Mouse (Mus musculus): Measurements from ENCODE around the gene Slc46a1. TPM values are rescaled to one million over a fixed set of nuclear protein-coding genes. Genes with fewer than 3 reads are reported as not detected.

Slc46a1 gene
- polyA plus RNA-seq, 1 experiment from 2014 or later: 19.0 TPM

DNA sequence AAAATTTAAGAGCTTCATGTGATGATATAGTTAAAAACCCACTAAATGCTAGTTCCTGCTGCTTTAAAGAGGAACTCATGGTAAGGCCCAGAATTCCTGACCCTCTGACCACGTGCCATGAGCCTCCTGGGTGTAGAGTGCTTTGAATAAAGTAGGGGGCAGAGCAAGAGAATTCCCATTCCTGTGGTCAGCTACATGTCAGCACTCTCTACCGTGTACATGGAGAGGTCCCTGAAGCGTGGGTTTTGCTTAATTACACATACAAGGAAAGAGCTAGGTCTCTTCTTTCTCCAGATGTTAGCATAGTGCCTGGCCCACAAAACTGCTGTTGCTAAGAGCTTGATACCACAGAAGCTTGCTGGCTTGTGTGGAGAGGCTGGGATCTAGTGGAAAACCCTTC is 39.9 kb downstream of the Slc46a1 start:
- H3K9ac ChIP-seq: no peak overlapping the region
- no peak overlapping the region for H3K4me2 ChIP-seq (replicated peaks)
- ATAC-seq (ENCODE audit: insufficient number of reproducible peaks, low FRiP score, low TSS enrichment, low read depth): peak; percentile 73; the same call in 1 of the 2 replicates
- 66% methylated on average over 3 of the region's 3 CpGs for WGBS
- no peaks in the 10 kb centered on the region for H3K4me1 ChIP-seq
- H3K27ac ChIP-seq (replicated peaks): no peak overlapping the region
- no peaks in the 10 kb centered on the region for H3K9me3 ChIP-seq (replicated peaks)
- H3K4me3 ChIP-seq (replicated peaks): no peak overlapping the region
- peaks cover 24% of the 10 kb centered on the region for H3K36me3 ChIP-seq
- H3K27me3 ChIP-seq: peaks cover 5% of the 10 kb centered on the region; the same call in 1 of the 2 replicates

DNA sequence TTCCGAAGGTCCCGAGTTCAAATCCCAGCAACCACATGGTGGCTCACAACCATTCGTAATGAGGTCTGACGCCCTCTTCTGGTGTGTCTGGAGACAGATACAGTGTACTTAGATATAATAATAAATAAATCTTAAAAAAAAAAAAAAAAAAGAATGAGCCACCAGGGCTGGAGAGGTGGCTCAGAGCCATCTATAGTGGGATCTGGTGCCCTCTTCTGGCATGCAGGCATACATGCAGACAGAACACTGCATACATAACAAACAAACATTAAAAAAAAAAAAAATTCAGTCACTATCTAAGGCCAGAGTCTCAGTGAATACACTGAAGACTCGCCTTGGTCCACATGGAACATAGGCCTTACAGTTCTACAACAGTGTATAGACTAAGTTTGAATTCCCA is 43.7 kb downstream of the Slc46a1 start:
- ATAC-seq (ENCODE audit: insufficient number of reproducible peaks, low FRiP score, low TSS enrichment, low read depth): no peak
- peaks cover 32% of the 10 kb centered on the region for H3K36me3 ChIP-seq
- no peaks in the 10 kb centered on the region for H3K9me3 ChIP-seq (replicated peaks)
- no peak overlapping the region for H3K4me3 ChIP-seq (replicated peaks)
- 85% methylated on average over 5 of the region's 5 CpGs for WGBS
- no peak overlapping the region for H3K9ac ChIP-seq
- no peaks in the 10 kb centered on the region for H3K27me3 ChIP-seq
- H3K27ac ChIP-seq (replicated peaks): no peak overlapping the region
- peaks cover 15% of the 10 kb centered on the region for H3K4me1 ChIP-seq
- no peak overlapping the region for H3K4me2 ChIP-seq (replicated peaks)

DNA sequence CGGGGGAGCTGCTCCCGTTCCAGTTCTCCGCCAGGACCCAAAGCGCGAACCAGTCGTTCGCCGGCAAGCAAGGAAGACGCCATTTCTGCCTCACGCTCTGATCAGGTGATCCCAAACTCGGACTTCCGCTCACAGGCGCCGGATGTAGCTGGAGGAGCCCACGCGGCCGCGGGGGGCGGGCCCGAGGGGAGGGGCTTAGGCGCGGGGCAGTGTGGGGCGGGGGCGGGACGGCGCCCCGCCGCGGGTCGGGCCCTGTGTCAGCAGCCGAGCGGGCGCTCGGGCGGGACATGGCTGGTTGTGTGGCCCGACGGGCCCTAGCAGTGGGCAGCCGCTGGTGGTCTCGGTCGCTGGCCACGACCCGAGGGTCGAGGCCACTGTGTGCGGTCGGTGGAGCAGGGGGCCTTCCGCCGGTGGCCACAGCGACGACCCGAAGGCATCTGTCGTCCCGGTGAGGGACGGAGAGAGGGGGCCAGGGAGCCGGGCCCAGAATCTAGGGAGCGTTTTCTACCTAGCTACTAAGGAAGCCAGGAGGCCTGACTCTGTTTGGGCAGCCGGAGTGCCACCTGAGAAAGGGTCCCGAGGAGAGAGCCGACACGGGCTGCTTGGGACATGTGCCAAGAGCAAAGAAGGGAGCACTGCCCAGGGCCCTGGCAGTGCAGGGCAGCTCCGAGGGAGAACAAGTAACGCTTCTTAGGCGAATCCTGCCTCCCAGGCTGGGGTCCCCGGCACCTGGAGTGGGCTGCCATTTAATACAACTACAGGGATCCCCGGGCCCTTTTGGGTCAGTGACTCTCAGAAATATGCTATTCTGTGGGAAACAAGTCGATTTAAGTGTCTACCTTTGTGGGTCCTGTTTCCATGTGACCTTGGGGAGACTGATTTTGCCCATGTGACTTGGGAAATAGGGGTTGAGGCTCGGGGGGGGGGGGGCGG is 46.8 kb downstream of the Slc46a1 start, which contains the start of the genes Tmem199 and Poldip2:
Gene Tmem199, minus strand, starts transcription at position 148 of the 933 bp plus-strand sequence.
Gene Poldip2, plus strand, starts transcription at position 169 of the 933 bp plus-strand sequence.
- Histone ChIP-seq H3K4me3 (replicated peaks) (peak within 1 kb of the TSS; percentile 79), H3K4me1 (peaks cover 15% of the 10 kb centered on the region), H3K27ac (replicated peaks) (peak within 1 kb of the TSS; percentile 71), H3K27me3 (no peaks in the 10 kb centered on the region), H3K9me3 (replicated peaks) (no peaks in the 10 kb centered on the region), H3K36me3 (peaks cover 49% of the 10 kb centered on the region), H3K4me2 (replicated peaks) (peak within 1 kb of the TSS; percentile 87), H3K9ac (peak within 1 kb of the TSS; percentile 98)
- ATAC-seq (ENCODE audit: insufficient number of reproducible peaks, low FRiP score, low TSS enrichment, low read depth): peak; percentile 98
- under 1% methylated on average over 66 of the region's 67 CpGs for WGBS

DNA sequence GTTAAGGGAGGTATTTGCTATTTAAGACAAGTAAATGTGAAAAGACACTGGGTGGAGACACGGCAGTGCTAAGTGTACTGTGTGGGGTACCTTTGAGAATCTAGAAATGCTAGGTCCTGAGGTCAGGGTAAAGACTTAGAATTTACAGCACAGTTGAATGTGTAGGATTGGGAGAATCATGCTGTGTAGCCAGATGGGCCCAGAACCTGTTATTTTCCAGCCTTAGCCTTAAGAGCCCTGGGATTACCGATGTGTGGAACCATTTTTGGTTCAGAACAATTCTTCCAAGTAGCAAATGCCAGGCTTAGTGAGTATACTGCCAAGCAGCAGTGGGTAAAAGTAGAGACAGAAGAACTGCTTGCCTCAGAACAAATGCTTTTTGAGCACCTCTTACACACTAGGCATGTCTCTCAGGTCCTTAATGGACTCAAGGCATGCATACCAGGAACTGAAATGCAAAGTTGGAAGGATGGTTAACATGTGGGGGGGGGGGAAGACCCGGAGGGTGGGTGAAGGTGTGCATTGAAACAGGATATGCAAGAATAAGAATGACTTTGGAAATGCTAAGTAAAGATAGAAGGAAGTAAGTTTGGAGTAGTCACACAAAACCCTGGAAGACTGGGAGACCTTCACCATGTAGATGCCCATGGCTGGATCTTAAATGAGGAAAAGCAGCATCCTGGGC is 47.8 kb downstream of the Slc46a1 start:
- WGBS: 76% methylated on average over 3 of the region's 3 CpGs
- ATAC-seq (ENCODE audit: insufficient number of reproducible peaks, low FRiP score, low TSS enrichment, low read depth): no peak
- peak overlapping the region; percentile 79 for H3K4me3 ChIP-seq (replicated peaks)

DNA sequence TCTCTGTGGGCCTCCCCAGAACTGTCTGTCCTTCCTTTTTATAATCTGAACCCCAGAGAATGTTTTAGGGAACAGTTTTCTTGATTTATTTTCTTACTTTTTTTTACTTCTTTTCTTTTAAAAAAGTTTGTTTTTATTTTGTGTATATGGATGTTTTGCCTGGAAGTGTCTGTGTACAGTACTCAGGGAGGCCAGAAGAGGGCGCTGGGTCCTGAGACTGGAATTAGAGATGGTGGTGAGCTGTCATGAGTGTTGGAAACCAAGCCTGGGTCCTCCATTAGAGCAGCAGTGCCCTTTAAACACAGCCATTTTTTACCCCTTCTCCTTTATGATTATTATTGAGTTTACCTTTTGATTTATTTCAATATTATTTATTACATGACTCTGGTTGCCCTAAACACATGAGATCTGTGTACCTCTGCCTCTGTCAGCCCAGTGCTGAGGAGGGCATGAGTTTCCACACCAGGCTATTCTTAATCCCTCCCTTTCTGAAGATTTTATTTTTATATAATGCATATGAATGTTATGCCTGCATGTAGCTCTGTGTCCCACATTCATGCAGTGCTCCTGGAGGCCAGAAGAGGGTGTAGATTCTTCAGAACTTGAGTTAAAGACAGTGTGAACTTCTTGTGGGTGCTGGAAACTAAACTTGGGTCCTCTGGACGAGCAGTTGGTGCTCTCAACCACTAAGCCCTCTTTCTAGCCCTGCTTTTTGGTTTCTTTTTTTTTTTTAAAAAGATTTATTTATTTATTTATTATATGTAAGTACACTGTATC is 50.2 kb downstream of the Slc46a1 start:
- Histone ChIP-seq H3K4me1 (peaks cover 15% of the 10 kb centered on the region), H3K4me3 (replicated peaks) (no peak overlapping the region), H3K4me2 (replicated peaks) (no peak overlapping the region), H3K9ac (no peak overlapping the region), H3K36me3 (peaks cover 67% of the 10 kb centered on the region), H3K9me3 (replicated peaks) (no peaks in the 10 kb centered on the region), H3K27ac (replicated peaks) (no peak overlapping the region), H3K27me3 (no peaks in the 10 kb centered on the region)
- ATAC-seq (ENCODE audit: insufficient number of reproducible peaks, low FRiP score, low TSS enrichment, low read depth): no peak
- WGBS: 65% methylated on average over 2 of the region's 2 CpGs

More for the DNA sequence above, 47.8 kb downstream of the Slc46a1 start:
- peaks cover 15% of the 10 kb centered on the region for H3K4me1 ChIP-seq
- peaks cover 50% of the 10 kb centered on the region for H3K36me3 ChIP-seq
- peak overlapping the region; percentile 87 for H3K4me2 ChIP-seq (replicated peaks)
- no peak overlapping the region; the same call in 1 of the 2 replicates for H3K9ac ChIP-seq
- no peaks in the 10 kb centered on the region for H3K27me3 ChIP-seq
- no peaks in the 10 kb centered on the region for H3K9me3 ChIP-seq (replicated peaks)
- no peak overlapping the region for H3K27ac ChIP-seq (replicated peaks)

DNA sequence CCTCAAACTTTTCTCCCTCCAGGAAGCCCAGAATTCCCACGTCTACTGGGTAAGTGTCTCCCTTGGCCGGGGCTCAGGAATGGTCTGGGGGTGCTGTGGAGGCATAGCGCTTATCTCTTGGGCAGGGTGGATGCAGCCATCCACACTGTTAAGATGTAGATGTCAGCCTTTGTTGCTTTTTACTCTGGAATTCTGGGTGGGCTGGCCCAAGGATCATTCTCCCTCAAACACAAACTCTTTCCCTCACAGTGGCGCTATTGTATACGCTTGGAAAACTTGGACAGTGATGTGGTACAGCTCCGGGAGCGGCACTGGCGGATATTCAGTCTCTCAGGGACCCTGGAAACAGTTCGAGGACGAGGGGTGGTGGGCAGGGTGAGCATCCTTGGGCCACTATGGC is 53.4 kb downstream of the Slc46a1 start:
- Histone ChIP-seq H3K36me3 (peaks cover 94% of the 10 kb centered on the region), H3K4me1 (no peaks in the 10 kb centered on the region), H3K4me2 (replicated peaks) (no peak overlapping the region), H3K4me3 (replicated peaks) (no peak overlapping the region), H3K27ac (replicated peaks) (no peak overlapping the region), H3K27me3 (no peaks in the 10 kb centered on the region), H3K9ac (no peak overlapping the region), H3K9me3 (replicated peaks) (no peaks in the 10 kb centered on the region)
- ATAC-seq (ENCODE audit: insufficient number of reproducible peaks, low FRiP score, low TSS enrichment, low read depth): no peak
- WGBS: 90% methylated on average over 10 of the region's 10 CpGs

Other genes starting within 250 kb of the Slc46a1 start
- 95.5 and 105 TPM in 2 replicates for gene Sdf2, start 220.0 kb upstream of the Slc46a1 start, polyA plus RNA-seq (2015; fragmentation: Nextera tagmentation; extraction: Ambion mirVana)
- gene Supt6, start 219.7 kb upstream of the Slc46a1 start, polyA plus RNA-seq (2015; fragmentation: Nextera tagmentation; extraction: Ambion mirVana): 27.8 and 28.5 TPM in 2 replicates
- gene 2610507B11Rik, start 203.9 kb upstream of the Slc46a1 start, polyA plus RNA-seq (2015; fragmentation: Nextera tagmentation; extraction: Ambion mirVana): 63.8 and 74.0 TPM in 2 replicates
- 0.29 TPM in 2 replicates for gene BC030499, start 174.9 kb upstream of the Slc46a1 start, polyA plus RNA-seq (2015; fragmentation: Nextera tagmentation; extraction: Ambion mirVana)
- gene Spag5, start 164.2 kb upstream of the Slc46a1 start, polyA plus RNA-seq (2015; fragmentation: Nextera tagmentation; extraction: Ambion mirVana): 29.2 and 30.3 TPM in 2 replicates
- gene Aldoc, start 142.7 kb upstream of the Slc46a1 start, polyA plus RNA-seq (2015; fragmentation: Nextera tagmentation; extraction: Ambion mirVana): 30.1 and 36.8 TPM in 2 replicates
- 78.0 and 84.9 TPM in 2 replicates for gene Pigs, start 137.3 kb upstream of the Slc46a1 start, polyA plus RNA-seq (2015; fragmentation: Nextera tagmentation; extraction: Ambion mirVana)
- 46.9 and 54.2 TPM in 2 replicates for gene Unc119, start 122.2 kb upstream of the Slc46a1 start, polyA plus RNA-seq (2015; fragmentation: Nextera tagmentation; extraction: Ambion mirVana)
- 4.2 and 4.6 TPM in 2 replicates for gene Foxn1, start 79.1 kb upstream of the Slc46a1 start, polyA plus RNA-seq (2015; fragmentation: Nextera tagmentation; extraction: Ambion mirVana)
- 0.07 and 0.11 TPM in 2 replicates for gene Slc13a2, start 43.5 kb upstream of the Slc46a1 start, polyA plus RNA-seq (2015; fragmentation: Nextera tagmentation; extraction: Ambion mirVana)
- 2.3 and 2.5 TPM in 2 replicates for gene Sarm1, start 32.1 kb downstream of the Slc46a1 start, polyA plus RNA-seq (2015; fragmentation: Nextera tagmentation; extraction: Ambion mirVana)
- gene Vtn, start 33.4 kb downstream of the Slc46a1 start, polyA plus RNA-seq (2015; fragmentation: Nextera tagmentation; extraction: Ambion mirVana): 2.0 and 4.4 TPM in 2 replicates
- 0.17 TPM in 1 of 2 replicates, not detected in the other for gene Sebox, start 37.8 kb downstream of the Slc46a1 start, polyA plus RNA-seq (2015; fragmentation: Nextera tagmentation; extraction: Ambion mirVana)
- gene Tmem199, start 46.5 kb downstream of the Slc46a1 start, polyA plus RNA-seq (2015; fragmentation: Nextera tagmentation; extraction: Ambion mirVana): 41.5 and 45.1 TPM in 2 replicates
- gene Poldip2, start 46.5 kb downstream of the Slc46a1 start, polyA plus RNA-seq (2015; fragmentation: Nextera tagmentation; extraction: Ambion mirVana): 167 and 170 TPM in 2 replicates
- gene Tnfaip1, start 70.6 kb downstream of the Slc46a1 start, polyA plus RNA-seq (2015; fragmentation: Nextera tagmentation; extraction: Ambion mirVana): 79.6 and 80.7 TPM in 2 replicates
- 187 TPM in 2 replicates for gene Ift20, start 70.7 kb downstream of the Slc46a1 start, polyA plus RNA-seq (2015; fragmentation: Nextera tagmentation; extraction: Ambion mirVana)
- 73.4 and 73.5 TPM in 2 replicates for gene Tmem97, start 85.1 kb downstream of the Slc46a1 start, polyA plus RNA-seq (2015; fragmentation: Nextera tagmentation; extraction: Ambion mirVana)
- gene Nlk, start 231.7 kb downstream of the Slc46a1 start, polyA plus RNA-seq (2015; fragmentation: Nextera tagmentation; extraction: Ambion mirVana): 10.8 and 12.3 TPM in 2 replicates